Mouse (Mus musculus) layer of hippocampus, postnatal 25 days (tissue): ENCODE results near the gene Scamp1. TPM values are rescaled to one million over a fixed set of nuclear protein-coding genes. Genes with fewer than 3 reads are reported as not detected.
"Not testable (repeated sequence)": the region's sequence is repeated elsewhere in the genome, so short reads cannot be mapped to it uniquely, and the experiment has no call there.

Experiments used
- DNase-seq, 2 experiments: peaks; one replicate each; pipeline ENCODE4 v3.0.0; 2022; ENCODE audit warnings: mixed read lengths in 2 of 2, low spot score in 1 of 2; ENCODE audit errors: extremely low spot score in 1 of 2
- total RNA-seq, 2 experiments: library from RNA; stranded (reverse); gene quantifications; 2 replicates each; pipeline ENCODE4 v1.2.3; 2021

The Scamp1 gene
- 100 to 1,000 TPM; 179 TPM for total RNA-seq

DNA sequence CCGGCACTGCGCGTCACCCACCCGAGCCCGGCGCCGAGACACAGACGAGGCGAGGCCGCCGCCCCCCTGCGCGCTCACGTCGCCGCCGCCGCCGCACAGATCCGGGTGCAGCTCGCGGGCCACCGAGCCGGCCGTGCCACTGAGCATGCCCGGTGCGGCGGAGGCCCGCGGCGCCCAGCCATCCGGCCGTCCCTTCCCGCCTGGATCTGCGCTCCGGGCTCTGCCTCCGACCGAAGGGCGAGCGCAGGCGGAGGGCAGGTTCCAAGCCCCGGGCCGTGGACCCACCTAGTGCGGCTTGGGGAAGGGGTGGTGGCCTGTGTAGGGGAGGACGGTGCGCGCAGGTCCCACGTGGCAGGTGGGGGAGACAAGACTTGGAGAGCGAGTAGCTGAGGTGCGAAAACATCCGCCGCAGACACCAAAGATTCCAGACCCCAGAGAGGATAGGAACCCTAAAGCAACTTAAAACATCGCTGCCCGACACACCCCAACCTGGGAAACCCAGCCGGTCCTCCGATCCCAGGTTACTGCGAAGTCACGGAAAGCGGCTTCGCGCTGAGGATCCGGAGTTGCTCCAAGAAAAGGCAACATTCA, at the start of gene Scamp1:
Gene Scamp1 (minus strand): TSS at position 577 of the 591 bp plus-strand sequence.
- DNase-seq: peak; percentile 85 to 91

DNA sequence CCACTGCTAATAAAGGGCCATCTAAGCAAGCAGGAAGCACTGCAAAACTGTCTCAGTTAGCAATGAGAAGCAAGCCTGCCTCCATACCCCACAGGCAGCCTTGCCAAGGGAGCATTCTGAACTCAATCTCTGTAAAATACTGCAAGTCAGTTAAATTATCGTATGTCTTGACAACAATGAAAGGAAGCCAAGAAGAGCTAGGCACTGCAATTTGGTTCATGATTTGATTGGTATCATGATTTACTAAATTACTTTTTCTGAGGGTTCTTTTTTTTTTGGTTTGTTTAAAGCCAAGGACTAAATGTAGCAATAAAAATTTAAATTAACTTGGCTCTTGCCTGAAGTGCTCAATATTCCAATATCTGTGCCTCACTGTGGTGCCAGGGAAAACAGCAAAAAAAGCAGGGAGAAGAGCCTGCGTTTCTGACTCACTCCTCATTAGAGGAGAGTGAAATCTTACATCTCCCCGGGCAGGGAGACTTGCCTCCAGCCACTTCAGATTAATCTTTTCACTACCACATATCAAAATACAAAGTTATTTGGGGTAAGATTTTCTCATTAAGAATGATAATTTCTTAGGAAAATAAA, 44.8 kb upstream of the Scamp1 start:
- DNase-seq: no peak

DNA sequence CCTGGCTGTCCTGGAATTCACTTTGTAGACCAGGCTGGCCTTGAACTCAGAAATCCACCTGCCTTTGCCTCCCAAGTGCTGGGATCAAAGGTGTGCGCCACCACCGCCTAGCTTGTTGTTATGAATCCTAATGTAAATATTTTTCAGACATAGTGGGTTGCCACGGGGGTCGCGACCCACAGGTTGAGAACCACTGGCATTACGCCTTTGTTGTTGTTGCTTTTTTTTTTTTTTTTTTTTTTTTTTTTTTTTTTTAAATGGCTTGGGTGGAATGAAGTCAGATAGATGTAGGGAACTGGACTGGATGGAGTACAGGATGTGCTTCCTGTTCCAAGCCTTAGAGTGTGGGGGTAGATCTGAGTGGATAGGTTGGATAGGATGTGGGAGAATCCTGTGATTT, 43.3 kb upstream of the Scamp1 start:
- DNase-seq: not testable (repeated sequence)

DNA sequence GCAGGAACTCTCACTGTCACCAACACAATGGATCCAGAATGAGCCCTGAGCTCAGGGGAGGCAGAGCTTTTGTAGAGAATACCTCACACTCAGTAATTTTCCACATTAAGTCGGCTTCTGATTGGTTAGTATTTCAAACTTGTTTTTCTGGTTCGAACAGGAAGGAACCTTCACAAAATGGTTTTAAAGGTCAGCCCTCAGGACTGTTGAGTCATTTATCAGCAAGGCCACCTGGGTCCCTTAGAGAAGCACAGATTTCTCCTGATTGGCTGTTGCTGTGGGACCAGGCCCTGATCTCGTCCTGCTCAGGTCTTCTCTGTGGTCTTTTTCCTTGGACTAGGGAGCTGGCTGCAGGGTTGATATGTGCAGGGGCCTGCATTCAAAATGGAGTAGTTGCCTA, 42.4 kb upstream of the Scamp1 start:
- no peak for DNase-seq

DNA sequence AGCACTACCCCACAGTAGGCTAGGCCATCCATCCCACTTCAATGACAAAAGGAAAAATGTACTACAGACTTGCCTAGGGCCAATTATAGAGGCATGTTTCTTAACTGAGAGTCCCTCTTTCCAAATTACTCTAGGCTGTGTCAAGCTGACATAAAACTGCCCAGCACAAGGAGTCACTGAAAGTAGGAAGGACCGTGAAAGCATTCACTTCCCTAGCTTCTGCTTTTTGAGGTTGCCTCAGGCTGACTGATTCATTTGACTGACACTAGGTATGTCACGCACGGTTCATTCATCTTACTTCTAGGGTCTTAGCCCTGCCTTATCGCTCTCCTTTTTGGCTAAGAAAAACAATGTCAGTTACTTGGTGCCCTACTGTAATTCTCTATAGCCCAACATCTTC, 36.8 kb upstream of the Scamp1 start:
- no peak for DNase-seq

DNA sequence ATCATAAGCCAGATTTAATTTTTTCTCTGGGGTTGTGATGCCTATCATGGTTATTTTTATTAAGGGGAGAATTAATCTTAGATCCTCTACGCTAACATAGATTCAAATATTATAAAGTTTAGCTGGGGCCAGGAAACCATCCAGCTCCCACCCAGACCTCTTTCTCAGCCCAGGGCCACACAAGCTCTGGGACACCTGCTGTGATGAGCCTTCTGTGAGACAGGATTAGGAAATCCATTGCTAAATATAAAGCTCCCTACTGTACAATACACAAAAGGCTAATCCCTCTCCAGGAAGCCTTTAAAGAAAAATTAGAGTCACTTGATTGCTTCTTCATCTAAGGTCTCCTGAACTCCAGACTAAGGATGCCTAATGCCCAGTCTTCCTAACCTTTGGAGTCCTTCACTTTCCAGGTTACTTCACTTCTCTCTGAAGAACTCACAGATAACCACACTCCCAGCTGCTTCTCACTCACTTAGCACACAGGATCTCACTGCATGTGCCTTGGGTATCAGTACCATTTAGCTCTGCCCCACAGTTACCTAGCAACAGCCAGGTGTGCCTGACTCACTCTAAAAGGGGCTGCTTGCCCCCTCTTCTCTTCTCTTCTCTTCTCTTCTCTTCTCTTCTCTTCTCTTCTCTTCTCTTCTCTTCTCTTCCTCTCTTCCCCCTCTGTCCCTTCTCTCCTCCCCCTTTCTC, 35.6 kb upstream of the Scamp1 start:
- no peak for DNase-seq

DNA sequence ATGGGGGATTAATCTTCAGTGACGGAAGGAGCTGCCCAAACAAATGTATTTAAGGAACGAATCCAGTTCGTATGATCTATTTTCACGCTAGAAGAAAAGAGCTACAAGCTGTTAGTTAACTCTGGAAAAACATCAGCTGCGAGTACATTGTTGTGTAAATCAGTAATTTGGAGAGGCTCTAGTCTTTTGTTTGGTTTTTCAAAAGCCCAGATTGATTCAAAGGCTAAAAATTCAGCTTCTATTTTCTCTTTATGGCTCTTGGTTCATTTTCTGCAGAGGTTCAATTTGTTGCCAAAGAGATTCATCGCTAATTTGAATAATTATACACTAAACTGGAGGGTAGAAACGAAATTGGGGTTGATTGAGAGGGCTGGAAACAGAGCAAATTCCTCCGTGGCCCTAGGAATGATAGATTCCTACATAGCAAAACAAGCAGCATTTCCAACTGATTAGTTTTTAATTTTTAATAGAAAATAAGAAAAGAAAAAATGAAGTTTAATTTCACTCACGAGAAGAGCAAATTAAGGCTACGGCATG, 31.4 kb upstream of the Scamp1 start:
- no peak for DNase-seq

DNA sequence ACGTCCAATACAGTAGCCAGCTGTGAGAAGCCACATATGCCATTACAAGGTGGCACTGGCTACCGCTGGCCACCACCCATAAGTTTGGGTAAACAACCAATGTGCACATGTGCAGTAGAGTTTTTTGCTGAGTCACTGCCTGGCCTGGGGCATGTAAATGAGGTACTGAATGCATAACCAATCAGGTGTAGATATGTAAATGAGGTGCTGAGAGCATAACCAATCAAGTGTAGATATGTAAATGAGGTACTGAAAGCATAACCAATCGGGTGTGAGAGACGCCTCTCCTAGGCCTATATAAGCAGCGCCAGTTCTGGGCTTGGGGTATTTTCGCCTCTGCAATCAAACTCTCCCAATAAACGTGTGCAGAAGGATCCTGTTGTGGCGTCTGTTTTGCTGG, 27.2 kb upstream of the Scamp1 start:
- DNase-seq: not testable (repeated sequence)

DNA sequence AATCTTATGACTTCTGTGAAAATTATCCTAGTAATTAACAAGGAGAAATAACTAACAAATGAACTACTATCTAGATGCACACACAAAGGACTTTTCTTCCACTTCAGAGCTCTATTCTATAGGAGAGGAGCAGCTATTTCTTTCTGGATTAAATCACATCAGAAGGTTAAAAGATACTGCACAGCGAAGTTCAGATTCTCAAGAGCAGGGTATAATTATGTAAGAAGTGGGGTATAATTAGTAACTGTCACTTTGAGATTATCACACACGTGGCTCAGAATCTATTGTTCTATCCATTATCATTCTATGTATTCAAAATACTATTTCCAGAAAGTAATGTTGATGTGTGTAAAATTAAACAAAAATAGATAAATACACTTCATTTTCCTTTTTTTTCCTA, 22.6 kb upstream of the Scamp1 start:
- no peak for DNase-seq

DNA sequence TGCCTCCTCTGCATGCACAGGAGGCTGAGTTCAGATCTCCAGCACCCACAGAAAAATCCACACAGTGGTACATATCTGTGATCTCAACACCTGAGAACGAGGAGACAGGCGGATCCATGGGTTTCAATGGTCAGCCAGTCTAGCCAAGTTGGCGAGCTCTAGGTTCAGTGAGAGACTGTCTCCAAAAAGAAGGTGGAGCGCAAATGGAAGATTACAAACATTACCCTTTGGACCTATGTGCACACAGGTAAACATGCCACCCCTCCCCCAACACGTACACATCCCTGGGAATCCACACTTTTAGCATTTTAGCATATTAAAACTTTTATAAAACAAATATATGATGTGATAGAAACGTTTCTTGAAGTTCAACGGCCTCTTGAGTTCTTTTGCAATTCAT, 21.9 kb upstream of the Scamp1 start:
- DNase-seq: no peak

DNA sequence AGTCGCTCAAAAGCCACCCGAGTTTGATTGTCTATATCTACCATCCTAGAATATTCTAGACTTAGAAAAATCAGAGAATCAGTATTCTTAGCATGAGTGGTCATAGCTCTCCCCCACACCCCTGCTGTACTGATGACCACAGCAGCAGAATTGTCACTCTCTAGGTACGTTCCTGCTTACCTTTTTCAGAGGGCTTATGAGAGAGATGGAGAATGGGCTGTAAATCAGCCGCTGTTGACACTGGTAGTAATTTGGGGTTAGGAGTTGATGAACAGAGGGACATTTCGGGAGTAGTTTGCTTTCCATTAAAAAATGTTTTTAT, 21.3 kb upstream of the Scamp1 start:
- DNase-seq: no peak

DNA sequence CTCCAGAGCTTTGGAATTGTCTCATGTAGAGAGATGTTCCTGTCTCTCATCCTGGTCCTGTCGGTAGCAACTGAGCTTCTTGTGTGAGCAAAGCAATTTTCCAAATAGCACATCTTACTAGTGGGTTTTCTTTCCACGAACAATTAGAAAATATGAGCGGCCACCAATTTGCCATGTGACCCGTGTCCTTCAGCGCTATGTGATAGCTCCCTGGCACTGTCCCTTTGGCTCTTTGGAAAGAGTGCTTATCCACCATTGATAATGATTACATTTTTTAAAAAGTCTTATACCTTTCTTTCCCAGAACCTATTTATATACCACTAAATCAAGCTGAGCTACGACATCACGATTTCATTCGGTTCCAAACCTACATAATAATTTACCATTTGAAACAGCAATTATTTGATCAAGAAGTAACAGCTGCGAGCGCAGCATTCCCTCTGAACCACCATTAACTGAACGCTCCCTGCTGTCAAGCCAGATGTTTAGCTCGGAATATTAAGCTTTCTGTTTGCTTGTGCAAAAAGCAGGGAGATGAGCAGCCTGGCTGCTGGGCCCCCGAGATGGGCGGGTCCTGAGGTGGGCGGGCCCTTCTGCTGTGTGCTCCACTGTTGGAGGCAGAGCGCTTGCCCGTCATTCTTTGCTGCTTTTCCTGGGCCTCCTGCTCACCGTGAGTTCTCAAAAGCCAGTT, 20.8 kb upstream of the Scamp1 start:
- peak; percentile 14 to 22 for DNase-seq

DNA sequence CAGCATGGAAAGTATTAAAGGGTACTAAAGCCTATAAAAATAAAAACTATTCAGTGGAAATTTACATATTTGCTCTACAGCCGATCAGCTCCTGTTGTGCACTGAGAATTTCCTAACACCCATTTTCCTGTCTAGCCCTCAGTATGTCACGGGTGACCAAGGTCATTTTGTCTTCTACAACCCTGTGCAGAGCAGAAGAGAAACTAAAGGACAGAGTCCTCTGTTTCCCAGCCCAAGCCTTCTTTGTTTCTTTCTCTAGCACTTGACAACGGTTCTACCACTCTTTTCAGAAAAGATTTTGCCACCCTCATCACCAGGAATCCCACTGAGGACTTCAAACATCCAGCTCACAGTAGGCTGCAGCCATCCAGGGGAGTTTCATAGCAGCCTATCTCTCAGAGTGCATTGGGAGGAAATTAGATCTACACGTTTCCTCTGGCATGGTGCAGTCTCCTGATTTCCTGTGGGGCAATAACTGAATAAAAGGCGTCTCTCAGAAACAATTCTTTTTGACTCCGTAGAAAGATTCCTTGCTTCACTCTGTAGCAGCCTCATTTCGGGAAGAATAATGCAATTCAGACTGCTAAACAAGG, 15.4 kb upstream of the Scamp1 start:
- no peak for DNase-seq

DNA sequence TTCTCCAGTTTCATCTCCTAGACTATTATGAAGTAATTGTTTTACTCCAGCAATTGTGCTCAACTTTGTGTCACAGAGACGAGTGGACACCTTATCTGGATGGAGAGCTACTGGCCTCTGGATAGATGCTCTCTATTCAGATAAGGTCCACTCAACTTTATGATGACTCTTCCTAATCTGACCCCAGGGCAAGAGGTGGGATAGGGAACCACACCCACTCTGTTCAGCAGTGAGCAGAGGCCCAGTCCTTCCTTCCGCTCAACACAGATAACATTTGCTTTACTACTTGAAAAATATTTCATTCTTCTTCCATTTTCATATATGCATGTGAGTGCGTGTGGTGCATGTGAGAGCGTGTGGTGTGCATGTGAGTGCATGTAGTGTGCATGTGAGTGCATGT, 14.6 kb upstream of the Scamp1 start:
- DNase-seq: no peak

DNA sequence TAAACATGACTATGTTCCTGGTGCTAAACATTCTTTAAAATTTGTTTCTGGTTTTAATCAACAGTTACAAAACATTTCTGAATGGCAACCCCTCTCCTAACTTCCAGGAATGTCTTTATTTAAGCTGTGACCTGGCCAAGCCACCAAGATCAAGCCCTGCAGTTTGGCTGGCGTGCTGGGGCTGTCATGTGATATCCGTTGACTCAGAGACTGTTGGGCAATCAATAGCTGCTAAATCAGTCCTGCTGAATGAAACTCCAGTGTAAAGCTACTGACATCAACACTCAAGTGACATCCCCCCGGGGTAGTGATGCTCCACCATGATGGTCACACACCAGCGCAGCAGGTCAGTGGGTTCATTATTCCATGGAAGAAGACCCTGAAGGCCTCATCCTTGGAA, 12.7 kb upstream of the Scamp1 start:
- DNase-seq: no peak

DNA sequence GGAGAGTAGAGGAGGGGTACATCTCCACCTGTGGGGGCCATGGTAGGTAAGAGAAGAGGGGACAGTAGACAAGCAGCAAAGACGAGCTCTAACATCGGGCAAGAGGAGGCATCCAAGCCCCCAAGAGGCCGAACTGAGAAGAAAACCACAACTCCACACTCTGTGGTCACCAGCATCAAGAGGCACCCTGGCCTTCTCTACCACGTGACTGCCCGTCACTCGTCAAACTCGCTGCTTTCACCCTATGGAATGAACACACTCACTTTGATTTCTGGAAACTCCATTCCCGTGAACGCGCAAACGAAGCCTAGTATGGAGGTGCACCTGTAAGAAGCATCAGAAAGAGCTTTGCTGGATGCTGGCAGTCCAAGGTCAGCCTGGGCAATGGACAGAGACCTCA, 10.7 kb upstream of the Scamp1 start:
- DNase-seq: no peak

DNA sequence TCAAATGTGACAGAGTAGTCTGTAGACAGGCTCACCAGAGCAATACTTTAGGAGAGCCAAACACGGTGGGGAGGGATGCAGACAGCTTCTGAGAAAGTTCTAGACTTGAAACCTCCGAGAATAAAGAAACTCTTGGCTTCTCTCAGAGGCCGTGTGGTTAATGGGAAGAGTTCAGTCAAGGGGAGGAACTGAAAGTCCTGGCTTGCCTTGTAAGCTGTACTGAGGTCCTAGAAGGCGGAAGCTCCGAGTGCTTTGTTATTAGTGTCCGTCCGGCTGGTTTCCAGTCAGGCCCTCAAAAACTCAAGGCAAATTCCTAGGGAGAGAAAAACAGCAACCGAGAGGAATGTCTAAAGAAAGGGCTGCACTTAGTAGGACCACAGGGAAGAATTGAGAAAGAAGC, 10.3 kb upstream of the Scamp1 start:
- no peak for DNase-seq

DNA sequence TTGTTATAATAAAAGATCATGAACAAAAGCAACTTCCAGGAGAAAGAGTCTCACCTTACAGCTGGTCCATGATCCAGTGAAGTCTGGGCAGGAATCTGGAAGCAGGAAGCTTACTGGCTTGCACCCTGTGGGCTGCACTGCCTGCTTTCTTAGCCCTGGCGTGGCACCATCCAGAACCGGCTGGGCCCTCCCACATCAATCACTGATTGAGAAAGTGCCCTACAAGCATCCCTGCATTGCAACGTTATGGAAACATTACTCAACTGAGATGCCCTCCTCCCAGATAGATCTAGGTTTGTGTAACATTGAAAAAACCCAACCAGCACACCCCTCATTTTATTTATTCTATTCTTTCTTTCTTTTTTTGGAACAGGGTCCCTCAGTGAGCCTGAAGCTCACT, 9.2 kb upstream of the Scamp1 start:
- no peak for DNase-seq

DNA sequence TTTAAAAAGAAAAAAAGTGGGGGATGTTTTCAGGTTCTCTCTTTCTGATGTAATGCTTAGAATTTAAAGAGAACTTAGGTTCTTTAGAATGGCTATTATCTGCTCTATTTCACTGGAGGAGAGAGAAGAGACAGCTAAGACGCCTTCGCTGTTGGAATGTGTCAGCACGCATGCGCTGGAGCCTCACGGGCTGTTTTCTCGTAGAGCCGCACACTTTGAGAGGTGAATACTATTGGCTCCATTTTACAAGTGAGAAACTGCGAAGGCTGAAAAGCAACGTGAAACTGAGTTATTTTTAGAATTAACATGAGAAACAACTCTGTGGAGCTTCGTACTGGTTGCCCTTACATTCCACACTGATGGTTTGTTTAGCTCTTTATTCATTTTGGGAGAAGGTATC, 8.3 kb upstream of the Scamp1 start:
- DNase-seq: no peak

DNA sequence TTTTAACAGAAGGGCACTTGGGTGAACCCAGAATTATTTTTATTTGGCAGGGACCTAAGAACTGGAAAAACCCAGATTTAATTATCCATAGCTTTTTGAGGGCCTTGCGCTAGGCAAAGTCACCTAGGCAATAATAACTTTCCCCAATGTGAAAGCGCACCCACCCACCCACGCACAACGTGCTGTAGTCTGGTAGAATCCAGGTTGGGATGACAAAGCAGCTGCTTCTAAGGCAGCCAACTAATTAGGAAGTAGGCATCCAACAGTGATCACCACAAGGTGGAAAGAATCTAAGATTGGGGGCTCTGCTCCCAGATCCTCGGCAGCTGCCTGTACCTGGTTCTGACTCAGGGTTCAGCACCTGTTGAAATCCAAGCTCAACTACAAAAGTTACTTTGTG, 538 bp upstream of the Scamp1 start:
- DNase-seq: no peak
